Mouse (Mus musculus) neural tube, embryonic 11.5 days (tissue): ENCODE data around the gene Flywch2. TPM values are rescaled to one million over a fixed set of nuclear protein-coding genes. Genes with fewer than 3 reads are reported as not detected.
A peak's percentile ranks its signal among the peaks of the same experiment; 100 is the strongest.
"Not testable (repeated sequence)": the region's sequence is repeated elsewhere in the genome, so short reads cannot be mapped to it uniquely, and the experiment has no call there.

Source experiments
- ATAC-seq: fragments of 200-750 bp; cut with Nextera tagmentation; 2 replicates; pipeline ENCODE4 v1.8.0; 2017; ENCODE audit warnings: moderate number of reproducible peaks, mild to moderate bottlenecking, moderate TSS enrichment, moderate library complexity; ENCODE audit not compliant: insufficient read depth, low FRiP score, low TSS enrichment
- DNase-seq: peaks from one replicate; pipeline ENCODE4 v3.0.0-alpha.2; 2015; ENCODE audit warnings: low spot score
- H3K27ac ChIP-seq: fragments of 300-500 bp; sonication (generic); 2 replicates; pipeline ENCODE4 v1.5.1; 2014; ENCODE audit warnings: low read depth, mild to moderate bottlenecking, low read length
- H3K27me3 ChIP-seq: fragments of 300-500 bp; sonication (generic); 2 replicates; pipeline ENCODE4 v1.6.1; 2014; ENCODE audit warnings: mild to moderate bottlenecking, low read length, mixed read lengths; ENCODE audit not compliant: control insufficient read depth, insufficient read depth
- H3K36me3 ChIP-seq: fragments of 300-500 bp; sonication (generic); 2 replicates; pipeline ENCODE4 v1.6.1; 2014; ENCODE audit warnings: mild to moderate bottlenecking, low read length, moderate library complexity, mixed read lengths; ENCODE audit not compliant: control insufficient read depth, insufficient read depth
- H3K4me1 ChIP-seq: fragments of 300-500 bp; sonication (generic); 2 replicates; pipeline ENCODE4 v1.6.1; 2014; ENCODE audit warnings: low read length, mixed read lengths; ENCODE audit not compliant: control insufficient read depth, insufficient read depth
- H3K4me2 ChIP-seq: fragments of 300-500 bp; sonication (generic); 2 replicates; pipeline ENCODE4 v1.6.1; 2014; ENCODE audit warnings: low read depth, mild to moderate bottlenecking, moderate library complexity
- H3K4me3 ChIP-seq: fragments of 300-500 bp; sonication (generic); 2 replicates; pipeline ENCODE4 v1.5.1; 2014; ENCODE audit warnings: low read depth, low read length
- H3K9ac ChIP-seq: fragments of 300-500 bp; sonication (generic); 2 replicates; pipeline ENCODE4 v1.6.1; 2014; ENCODE audit warnings: mild to moderate bottlenecking, low read length
- H3K9me3 ChIP-seq: fragments of 300-500 bp; sonication (generic); 2 replicates; pipeline ENCODE4 v1.6.1; 2016; ENCODE audit warnings: low read length; ENCODE audit not compliant: control insufficient read depth
- WGBS: fragments of 180-500 bp; shearing (Covaris S2); extraction: QIAGEN DNeasy Blood & Tissue Kit; methylation state at CpG from one replicate; pipeline ENCODE4 v1.1.7; 2014; 5-methylcytosine and 5-hydroxymethylcytosine counted together
- polyA plus RNA-seq: library from polyadenylated mRNA; unstranded; fragments of >200 nt; fragmentation: Nextera tagmentation; extraction: Ambion mirVana; gene quantifications from 2 replicates; pipeline ENCODE4 v1.2.1, GENCODE M21; 2014

Gene Flywch2
- polyA plus RNA-seq, 1 experiment from 2014 or later, result 29.1 TPM

DNA sequence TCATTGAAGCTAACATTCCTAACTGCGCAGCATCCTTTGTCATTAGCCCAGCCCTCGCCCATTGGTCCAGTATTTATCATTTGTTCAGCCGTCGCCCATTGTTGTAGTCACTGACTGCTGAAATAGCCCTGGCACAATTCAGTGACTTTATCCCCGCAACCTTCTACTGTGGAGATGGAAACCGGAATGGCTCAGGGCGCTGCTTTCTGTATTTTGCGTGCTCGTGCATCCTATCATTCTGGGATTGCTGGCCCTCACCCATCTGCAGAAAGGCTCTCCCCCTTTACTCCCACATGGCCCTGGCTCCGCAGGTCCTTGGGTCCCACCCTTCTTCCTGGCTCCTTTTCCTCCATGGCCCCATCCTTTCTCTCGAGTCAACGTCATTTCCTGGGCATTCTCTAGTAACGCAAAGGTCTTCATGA lies 640 bp upstream of the Flywch2 start:
- 0 out of 2 replicates have a peak overlapping the region, but pooled peaks have one; percentile 56 for H3K27ac ChIP-seq
- peak overlapping the region; percentile 59 for H3K4me2 ChIP-seq
- H3K4me1 ChIP-seq, result peaks cover 8% of the 10 kb centered on the region; the same call in 1 of the 2 replicates
- H3K9ac ChIP-seq, result peak overlapping the region; percentile 44
- no peaks in the 10 kb centered on the region for H3K36me3 ChIP-seq
- 12% methylated on average over 13 of the region's 13 CpGs for WGBS
- H3K9me3 ChIP-seq, result no peaks in the 10 kb centered on the region
- H3K4me3 ChIP-seq, result peak overlapping the region; percentile 47
- peak; percentile 40 for DNase-seq
- ATAC-seq, result peak; percentile 58; the same call in 1 of the 2 replicates
- no peaks in the 10 kb centered on the region for H3K27me3 ChIP-seq

DNA sequence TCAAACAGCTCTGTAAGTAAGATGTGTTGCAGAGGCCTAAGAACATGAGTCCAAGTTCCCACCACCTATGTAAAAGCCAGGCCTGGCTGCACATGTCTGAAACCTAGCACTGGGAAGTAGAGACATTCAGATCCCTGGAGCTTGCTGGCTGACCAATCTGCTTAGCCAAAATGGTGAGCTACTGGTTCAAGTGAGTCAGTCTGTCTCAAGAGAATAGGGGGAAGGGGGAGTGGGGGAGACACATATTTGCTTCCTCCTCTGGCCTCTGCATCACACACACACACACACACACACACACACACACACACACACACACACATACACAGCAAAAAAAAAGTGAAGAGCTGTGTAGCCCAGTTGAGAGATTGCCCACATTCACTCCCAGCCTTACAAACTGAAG lies 2.5 kb downstream of the Flywch2 start:
- Histone ChIP-seq H3K27ac (no peak overlapping the region), H3K4me3 (no peak overlapping the region), H3K36me3 (no peaks in the 10 kb centered on the region; the same call in 1 of the 2 replicates), H3K9ac (no peak overlapping the region), H3K9me3 (no peaks in the 10 kb centered on the region), H3K4me2 (no peak overlapping the region), H3K27me3 (no peaks in the 10 kb centered on the region), H3K4me1 (0 out of 2 replicates have a peak, but pooled peaks cover 3% of the 10 kb centered on the region)
- DNase-seq, result no peak
- ATAC-seq, result no peak

GRCm38 (mm10) chr17:23778447-23778846 lies 7.4 kb downstream of the Flywch2 start:
- ATAC-seq, result no peak
- no peaks in the 10 kb centered on the region; the same call in 1 of the 2 replicates for H3K36me3 ChIP-seq
- no peaks in the 10 kb centered on the region for H3K9me3 ChIP-seq
- H3K9ac ChIP-seq, result no peak overlapping the region
- no peaks in the 10 kb centered on the region for H3K27me3 ChIP-seq
- WGBS, result 79% methylated on average over 2 of the region's 2 CpGs
- H3K4me1 ChIP-seq, result no peaks in the 10 kb centered on the region
- no peak overlapping the region for H3K27ac ChIP-seq
- no peak overlapping the region for H3K4me3 ChIP-seq
- H3K4me2 ChIP-seq, result no peak overlapping the region
- DNase-seq, result no peak

DNA sequence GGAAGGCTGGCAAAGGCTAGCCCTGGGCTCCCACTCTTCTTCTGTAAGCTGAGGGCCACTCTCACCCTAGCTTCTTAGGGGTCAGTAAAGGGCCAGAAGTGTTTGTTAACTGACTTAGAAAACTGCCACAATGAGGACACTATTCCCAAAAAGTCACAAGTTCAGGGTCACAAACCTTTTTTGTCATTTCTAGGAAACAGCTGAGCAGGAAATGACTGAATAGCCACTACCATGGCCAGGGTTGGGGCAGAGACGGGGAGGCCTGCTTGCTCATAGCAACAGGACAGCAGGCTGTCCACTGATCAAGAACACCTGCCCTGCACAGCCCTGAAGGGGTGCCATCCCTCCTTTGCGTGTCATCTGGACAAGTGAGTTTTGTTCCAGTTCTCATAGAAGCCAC lies 8.7 kb downstream of the Flywch2 start:
- DNase-seq (no peak), ATAC-seq (no peak)
- Histone ChIP-seq H3K4me3 (no peak overlapping the region), H3K27ac (no peak overlapping the region), H3K4me2 (no peak overlapping the region), H3K9me3 (no peaks in the 10 kb centered on the region), H3K9ac (no peak overlapping the region), H3K27me3 (no peaks in the 10 kb centered on the region), H3K36me3 (no peaks in the 10 kb centered on the region; the same call in 1 of the 2 replicates), H3K4me1 (no peaks in the 10 kb centered on the region)
- WGBS, result 82% methylated on average over 2 of the region's 2 CpGs

GRCm38 (mm10) chr17:23776216-23776615 lies 9.7 kb downstream of the Flywch2 start:
- Histone ChIP-seq H3K36me3 (no peaks in the 10 kb centered on the region; the same call in 1 of the 2 replicates), H3K4me3 (no peak overlapping the region), H3K4me2 (no peak overlapping the region), H3K4me1 (no peaks in the 10 kb centered on the region), H3K27me3 (no peaks in the 10 kb centered on the region), H3K9me3 (no peaks in the 10 kb centered on the region), H3K27ac (no peak overlapping the region), H3K9ac (no peak overlapping the region)
- 79% methylated on average over 10 of the region's 10 CpGs for WGBS
- DNase-seq, result no peak
- ATAC-seq, result no peak

DNA sequence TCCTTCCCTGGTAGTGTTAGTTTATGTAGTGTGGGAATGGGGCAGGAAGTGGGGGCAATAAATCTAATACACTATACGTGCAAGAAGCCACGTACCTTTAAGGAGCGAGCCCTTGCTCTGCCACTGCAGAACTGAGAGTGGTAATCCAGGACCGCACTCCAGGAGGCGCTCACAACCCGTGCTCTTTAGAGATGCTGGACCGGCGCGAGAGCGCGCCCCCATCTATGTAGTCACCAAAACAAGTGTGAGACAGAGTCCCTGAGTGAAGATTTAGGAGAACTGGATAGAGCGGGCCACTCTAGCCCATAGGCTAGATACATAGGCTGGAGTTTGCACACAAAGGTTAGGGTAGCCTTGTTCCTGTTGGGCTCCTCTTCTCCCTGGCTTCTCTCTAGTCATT lies 11.8 kb downstream of the Flywch2 start:
- ATAC-seq (peak; percentile 14; the same call in 1 of the 2 replicates), DNase-seq (peak; percentile 80)
- H3K4me3 ChIP-seq, result no peak overlapping the region
- H3K4me2 ChIP-seq, result no peak overlapping the region
- no peaks in the 10 kb centered on the region; the same call in 1 of the 2 replicates for H3K36me3 ChIP-seq
- no peak overlapping the region for H3K27ac ChIP-seq
- H3K9me3 ChIP-seq, result no peaks in the 10 kb centered on the region
- H3K9ac ChIP-seq, result no peak overlapping the region
- WGBS, result 6% methylated on average over 12 of the region's 12 CpGs
- peaks cover 5% of the 10 kb centered on the region for H3K4me1 ChIP-seq
- no peaks in the 10 kb centered on the region for H3K27me3 ChIP-seq

- no peak for ATAC-seq
These were observed 12.2 kb downstream of the Flywch2 start for GRCm38 (mm10) chr17:23773676-23774075.

DNA sequence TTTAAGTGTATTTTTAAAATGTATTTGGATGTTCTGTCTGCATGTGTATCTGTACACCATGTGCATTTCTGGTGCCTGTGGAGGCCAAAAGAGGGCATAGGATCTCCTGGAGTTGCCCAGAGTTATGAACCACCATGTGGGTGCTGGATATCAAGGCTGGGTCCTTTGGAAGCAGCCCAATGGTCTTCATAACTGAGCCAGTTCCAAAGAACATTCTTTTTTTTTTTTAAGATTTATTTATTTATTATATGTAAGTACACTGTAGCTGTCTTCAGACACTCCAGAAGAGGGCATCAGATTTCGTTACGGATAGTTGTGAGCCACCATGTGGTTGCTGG lies 13.7 kb downstream of the Flywch2 start:
- Histone ChIP-seq H3K4me3 (peak overlapping the region; percentile 79; the same call in 1 of the 2 replicates), H3K4me2 (peak overlapping the region; percentile 64)
- not testable (repeated sequence) for DNase-seq, H3K27me3 ChIP-seq, ATAC-seq, H3K9ac ChIP-seq, H3K27ac ChIP-seq, H3K36me3 ChIP-seq, H3K9me3 ChIP-seq, H3K4me1 ChIP-seq
- 54% methylated on average over 2 of the region's 2 CpGs for WGBS

More at GRCm38 (mm10) chr17:23773676-23774075, 12.2 kb downstream of the Flywch2 start:
- Histone ChIP-seq H3K9me3 (no peaks in the 10 kb centered on the region), H3K27ac (no peak overlapping the region), H3K9ac (no peak overlapping the region), H3K27me3 (no peaks in the 10 kb centered on the region), H3K4me1 (peaks cover 5% of the 10 kb centered on the region), H3K36me3 (no peaks in the 10 kb centered on the region; the same call in 1 of the 2 replicates), H3K4me3 (no peak overlapping the region), H3K4me2 (no peak overlapping the region)
- DNase-seq, result no peak
- 79% methylated on average over 6 of the region's 6 CpGs for WGBS
